Mouse (Mus musculus) lung, embryonic 16.5 days (tissue): ENCODE measurements around the gene Zfp579. TPM values are rescaled to one million over a fixed set of nuclear protein-coding genes. Genes with fewer than 3 reads are reported as not detected.
A peak's percentile ranks its signal among the peaks of the same experiment; 100 is the strongest.

Experiments
- ATAC-seq: fragments of 200-750 bp; cut with Nextera tagmentation; 2 replicates; pipeline ENCODE4 v1.8.0; 2017; ENCODE audit warnings: low read depth, mild to moderate bottlenecking, moderate library complexity
- H3K27ac ChIP-seq: fragments of 300-500 bp; sonication (generic); 2 replicates; pipeline ENCODE4 v1.5.1; 2014; ENCODE audit warnings: mild to moderate bottlenecking, control low read depth, low read length
- H3K27me3 ChIP-seq: fragments of 300-500 bp; sonication (generic); 2 replicates; pipeline ENCODE4 v1.6.1; 2014; ENCODE audit warnings: low read depth, low read length, mixed read lengths; ENCODE audit not compliant: control insufficient read depth, insufficient read depth
- H3K36me3 ChIP-seq: fragments of 300-500 bp; sonication (generic); 2 replicates; pipeline ENCODE4 v1.6.1; 2014; ENCODE audit warnings: low read length; ENCODE audit not compliant: control insufficient read depth, insufficient read depth
- H3K4me1 ChIP-seq: fragments of 300-500 bp; sonication (generic); replicated peaks from 2 replicates; pipeline ENCODE4 v1.6.1; 2014; ENCODE audit warnings: low read length, mixed read lengths; ENCODE audit not compliant: control insufficient read depth, insufficient read depth
- H3K4me2 ChIP-seq: fragments of 300-500 bp; sonication (generic); 2 replicates; pipeline ENCODE4 v1.6.1; 2014; ENCODE audit warnings: low read depth, low read length, control low read depth
- H3K4me3 ChIP-seq: fragments of 300-500 bp; sonication (generic); 2 replicates; pipeline ENCODE4 v1.5.1; 2014; ENCODE audit warnings: mild to moderate bottlenecking, low read length, control low read depth
- H3K9ac ChIP-seq: fragments of 300-500 bp; sonication (generic); 2 replicates; pipeline ENCODE4 v1.6.1; 2014; ENCODE audit warnings: low read length, control low read depth
- H3K9me3 ChIP-seq: fragments of 300-500 bp; sonication (generic); 2 replicates; pipeline ENCODE4 v1.6.1; 2016; ENCODE audit warnings: low read length; ENCODE audit not compliant: control insufficient read depth
- WGBS: fragments of 180-500 bp; shearing (Covaris S2); extraction: QIAGEN DNeasy Blood & Tissue Kit; methylation state at CpG from one replicate; pipeline ENCODE4 v1.1.7; 2014; 5-methylcytosine and 5-hydroxymethylcytosine counted together
- polyA plus RNA-seq: library from polyadenylated mRNA; unstranded; fragments of >200 nt; fragmentation: Nextera tagmentation; extraction: Ambion mirVana; gene quantifications from 2 replicates; pipeline ENCODE4 v1.2.1, GENCODE M21; 2015

Zfp579 gene
- polyA plus RNA-seq, 1 experiment from 2014 or later = 32.3 TPM

- H3K9ac ChIP-seq = no peak overlapping the region
- H3K4me1 ChIP-seq = peaks cover 3% of the 10 kb centered on the region; the same call in 1 of the 2 replicates
- no peak overlapping the region for H3K4me2 ChIP-seq
- ATAC-seq = peak; percentile 32; the same call in 1 of the 2 replicates
- no peaks in the 10 kb centered on the region for H3K27me3 ChIP-seq
- no peak overlapping the region for H3K4me3 ChIP-seq
- WGBS = 60% methylated on average over 18 of the region's 18 CpGs
- no peaks in the 10 kb centered on the region for H3K9me3 ChIP-seq
- H3K36me3 ChIP-seq = no peaks in the 10 kb centered on the region
- H3K27ac ChIP-seq = peak overlapping the region; percentile 76
Observed at GRCm38 (mm10) chr7:4972321-4973047, 23.5 kb downstream of the Zfp579 start.

GRCm38 (mm10) chr7:4971710-4972109 is 24.2 kb downstream of the Zfp579 start:
- H3K4me1 ChIP-seq = peaks cover 3% of the 10 kb centered on the region; the same call in 1 of the 2 replicates
- no peak overlapping the region for H3K4me3 ChIP-seq
- H3K9ac ChIP-seq = no peak overlapping the region
- no peaks in the 10 kb centered on the region for H3K27me3 ChIP-seq
- 13% methylated on average over 7 of the region's 7 CpGs for WGBS
- H3K9me3 ChIP-seq = no peaks in the 10 kb centered on the region
- H3K27ac ChIP-seq = peak overlapping the region; percentile 76
- no peak overlapping the region for H3K4me2 ChIP-seq
- no peaks in the 10 kb centered on the region for H3K36me3 ChIP-seq
- ATAC-seq = peak; percentile 90

GRCm38 (mm10) chr7:4971068-4971467 is 24.9 kb downstream of the Zfp579 start, which contains the start of gene Sbk3:
Gene Sbk3 (minus strand): TSS chr7:4971168.
- Histone ChIP-seq H3K27ac (peak within 1 kb of the TSS; percentile 76), H3K4me1 (peaks cover 3% of the 10 kb centered on the region; the same call in 1 of the 2 replicates), H3K36me3 (no peaks in the 10 kb centered on the region), H3K9ac (no peak within 1 kb of the TSS), H3K4me2 (no peak within 1 kb of the TSS), H3K4me3 (no peak within 1 kb of the TSS), H3K9me3 (no peaks in the 10 kb centered on the region), H3K27me3 (no peaks in the 10 kb centered on the region)
- ATAC-seq = 0 out of 2 replicates have a peak, but pooled peaks have one; percentile 2
- WGBS = 44% methylated on average over 6 of the region's 6 CpGs

GRCm38 (mm10) chr7:4964988-4965387 is 31.0 kb downstream of the Zfp579 start:
- Histone ChIP-seq H3K27me3 (no peaks in the 10 kb centered on the region), H3K27ac (no peak overlapping the region), H3K9ac (no peak overlapping the region), H3K4me3 (no peak overlapping the region), H3K4me1 (0 out of 2 replicates have a peak, but pooled peaks cover 2% of the 10 kb centered on the region), H3K36me3 (no peaks in the 10 kb centered on the region), H3K4me2 (no peak overlapping the region), H3K9me3 (no peaks in the 10 kb centered on the region)
- WGBS = 73% methylated on average over 5 of the region's 5 CpGs
- ATAC-seq = no peak

GRCm38 (mm10) chr7:4964272-4964671 is 31.7 kb downstream of the Zfp579 start, which contains the start of gene Sbk2:
Gene Sbk2 (minus strand): TSS chr7:4964406.
- 0 out of 2 replicates have a peak within 1 kb of the TSS, but pooled peaks have one; percentile 23 for H3K9ac ChIP-seq
- WGBS = 3% methylated on average over 10 of the region's 10 CpGs
- no peaks in the 10 kb centered on the region for H3K9me3 ChIP-seq
- no peaks in the 10 kb centered on the region for H3K27me3 ChIP-seq
- peak within 1 kb of the TSS; percentile 18; the same call in 1 of the 2 replicates for H3K4me2 ChIP-seq
- peak; percentile 92 for ATAC-seq
- 0 out of 2 replicates have a peak within 1 kb of the TSS, but pooled peaks have one; percentile 2 for H3K4me3 ChIP-seq
- H3K27ac ChIP-seq = no peak within 1 kb of the TSS
- 0 out of 2 replicates have a peak, but pooled peaks cover 2% of the 10 kb centered on the region for H3K4me1 ChIP-seq
- no peaks in the 10 kb centered on the region for H3K36me3 ChIP-seq

GRCm38 (mm10) chr7:4963527-4963926 is 32.4 kb downstream of the Zfp579 start:
- Histone ChIP-seq H3K4me3 (no peak overlapping the region), H3K4me2 (no peak overlapping the region), H3K27ac (no peak overlapping the region), H3K4me1 (0 out of 2 replicates have a peak, but pooled peaks cover 2% of the 10 kb centered on the region), H3K27me3 (no peaks in the 10 kb centered on the region), H3K36me3 (no peaks in the 10 kb centered on the region), H3K9ac (no peak overlapping the region), H3K9me3 (no peaks in the 10 kb centered on the region)
- WGBS = 55% methylated on average over 5 of the region's 5 CpGs
- no peak for ATAC-seq

- 79% methylated on average over 10 of the region's 10 CpGs for WGBS
- no peak overlapping the region for H3K4me2 ChIP-seq
- H3K27ac ChIP-seq = no peak overlapping the region
- ATAC-seq = no peak
- no peak overlapping the region for H3K4me3 ChIP-seq
- no peaks in the 10 kb centered on the region for H3K27me3 ChIP-seq
- no peak overlapping the region for H3K9ac ChIP-seq
- H3K9me3 ChIP-seq = no peaks in the 10 kb centered on the region
- peaks cover 9% of the 10 kb centered on the region; the same call in 1 of the 2 replicates for H3K4me1 ChIP-seq
- no peaks in the 10 kb centered on the region for H3K36me3 ChIP-seq
Observed at GRCm38 (mm10) chr7:4957361-4957760, 38.6 kb downstream of the Zfp579 start.

GRCm38 (mm10) chr7:4953815-4954445 is 42.0 kb downstream of the Zfp579 start:
- no peak overlapping the region for H3K9ac ChIP-seq
- ATAC-seq = peak; percentile 86
- no peak overlapping the region for H3K27ac ChIP-seq
- H3K9me3 ChIP-seq = no peaks in the 10 kb centered on the region
- no peak overlapping the region for H3K4me3 ChIP-seq
- no peak overlapping the region for H3K4me2 ChIP-seq
- H3K27me3 ChIP-seq = no peaks in the 10 kb centered on the region
- WGBS = 13% methylated on average over 10 of the region's 10 CpGs
- H3K36me3 ChIP-seq = no peaks in the 10 kb centered on the region
- H3K4me1 ChIP-seq = peaks cover 9% of the 10 kb centered on the region; the same call in 1 of the 2 replicates
